Mouse (Mus musculus) embryo, embryonic 9.5 days (tissue): ENCODE data around the gene D130043K22Rik.
A peak's percentile ranks its signal among the peaks of the same experiment; 100 is the strongest.

Experiments
- DNase-seq: peaks from one replicate; pipeline ENCODE4 v3.0.0-alpha.2; 2017; ENCODE audit errors: extremely low spot score

The D130043K22Rik gene

GRCm38 (mm10) chr13:24892516-24892915 is 47.6 kb downstream of the D130043K22Rik start:
- DNase-seq = no peak

GRCm38 (mm10) chr13:24893880-24894279 is 48.9 kb downstream of the D130043K22Rik start:
- DNase-seq = no peak

- DNase-seq = no peak
Observed at GRCm38 (mm10) chr13:24901916-24902315, 57.0 kb downstream of the D130043K22Rik start.

- no peak for DNase-seq
Observed at GRCm38 (mm10) chr13:24903412-24903811, 58.5 kb downstream of the D130043K22Rik start.

GRCm38 (mm10) chr13:24905422-24905821 is 60.5 kb downstream of the D130043K22Rik start:
- no peak for DNase-seq

- no peak for DNase-seq
Observed at GRCm38 (mm10) chr13:24906831-24907570, 62.1 kb downstream of the D130043K22Rik start.

- DNase-seq = no peak
Observed at GRCm38 (mm10) chr13:24909112-24909511, 64.2 kb downstream of the D130043K22Rik start.

- DNase-seq = no peak
Observed at GRCm38 (mm10) chr13:24913576-24913975, 68.6 kb downstream of the D130043K22Rik start.

GRCm38 (mm10) chr13:24914915-24915314 is 70.0 kb downstream of the D130043K22Rik start:
- no peak for DNase-seq

- no peak for DNase-seq
Observed at GRCm38 (mm10) chr13:24915831-24916230, 70.9 kb downstream of the D130043K22Rik start.

GRCm38 (mm10) chr13:24920333-24920977 is 75.5 kb downstream of the D130043K22Rik start:
- peak; percentile 18 for DNase-seq

GRCm38 (mm10) chr13:24921281-24921680 is 76.3 kb downstream of the D130043K22Rik start:
- no peak for DNase-seq

GRCm38 (mm10) chr13:24923991-24924390 is 79.1 kb downstream of the D130043K22Rik start:
- DNase-seq = no peak

- no peak for DNase-seq
Observed at GRCm38 (mm10) chr13:24930591-24930990, 85.7 kb downstream of the D130043K22Rik start.

- no peak for DNase-seq
Observed at GRCm38 (mm10) chr13:24933199-24933598, 88.3 kb downstream of the D130043K22Rik start.

GRCm38 (mm10) chr13:24936772-24937107 is 91.8 kb downstream of the D130043K22Rik start:
- DNase-seq = no peak

GRCm38 (mm10) chr13:24937108-24937838 is 92.3 kb downstream of the D130043K22Rik start, which contains the start of gene Aldh5a1:
Gene Aldh5a1, minus strand, starts transcription at chr13:24937661.
- DNase-seq = peak; percentile 86

- no peak for DNase-seq
Observed at GRCm38 (mm10) chr13:24937839-24938166, 92.9 kb downstream of the D130043K22Rik start.

- peak; percentile 70 for DNase-seq
Observed at GRCm38 (mm10) chr13:24938683-24939082, 93.7 kb downstream of the D130043K22Rik start.

- no peak for DNase-seq
Observed at GRCm38 (mm10) chr13:24939472-24939871, 94.5 kb downstream of the D130043K22Rik start.

- no peak for DNase-seq
Observed at GRCm38 (mm10) chr13:24942512-24943282, 97.8 kb downstream of the D130043K22Rik start, which contains the start of gene Gpld1. Gene Gpld1, plus strand, starts transcription at chr13:24943152.

GRCm38 (mm10) chr13:24943303-24943702 is 98.4 kb downstream of the D130043K22Rik start:
- DNase-seq = no peak
